Mouse (Mus musculus) cerebellum, postnatal 10 days (tissue): Measurements from ENCODE around the gene Smoc1.

Source experiments
- DNase-seq, 2 experiments: peaks; one replicate each; pipeline ENCODE4 v3.0.0; 2021; ENCODE audit warnings: mixed read lengths in 2 of 2

The Smoc1 gene

DNA sequence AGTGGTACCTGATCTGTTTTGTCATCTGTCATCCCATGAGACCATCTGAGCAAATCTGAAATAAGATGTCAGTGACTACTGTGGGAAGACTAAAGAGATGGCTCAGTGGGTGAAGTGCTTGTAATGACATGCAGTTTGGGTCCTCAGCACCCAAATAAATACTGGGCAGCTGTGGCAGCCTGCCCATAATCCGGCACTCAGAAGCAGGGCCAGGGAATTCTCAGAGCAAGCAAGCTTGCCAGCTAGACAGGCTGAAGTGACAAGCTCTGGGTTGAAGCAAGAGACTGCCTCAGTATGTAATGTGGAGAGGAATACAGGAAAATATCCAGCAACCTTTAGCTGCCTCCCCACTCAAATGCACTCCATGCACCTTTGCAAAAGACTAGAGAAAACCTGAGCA, 58.6 kb downstream of the Smoc1 start:
- peak; percentile 54 to 64 for DNase-seq

DNA sequence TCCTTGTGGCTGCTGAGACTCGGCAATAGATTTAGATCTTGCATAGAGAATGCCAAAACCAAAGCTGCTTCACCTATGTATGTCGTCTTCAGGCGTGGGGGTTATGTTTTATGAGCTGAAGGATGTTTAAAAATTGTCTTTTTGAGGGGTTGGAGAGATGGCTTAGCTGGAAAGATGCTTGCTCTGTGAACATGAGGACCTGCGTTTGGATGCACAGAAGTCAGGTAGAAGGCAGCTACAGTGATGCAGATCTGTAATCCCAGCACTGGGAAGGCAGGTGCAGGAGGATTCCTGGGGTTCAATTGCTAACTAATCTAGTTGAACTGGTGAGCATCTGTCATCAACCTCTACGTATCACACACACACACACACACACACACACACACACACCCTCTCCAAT, 61.5 kb downstream of the Smoc1 start:
- no peak for DNase-seq

DNA sequence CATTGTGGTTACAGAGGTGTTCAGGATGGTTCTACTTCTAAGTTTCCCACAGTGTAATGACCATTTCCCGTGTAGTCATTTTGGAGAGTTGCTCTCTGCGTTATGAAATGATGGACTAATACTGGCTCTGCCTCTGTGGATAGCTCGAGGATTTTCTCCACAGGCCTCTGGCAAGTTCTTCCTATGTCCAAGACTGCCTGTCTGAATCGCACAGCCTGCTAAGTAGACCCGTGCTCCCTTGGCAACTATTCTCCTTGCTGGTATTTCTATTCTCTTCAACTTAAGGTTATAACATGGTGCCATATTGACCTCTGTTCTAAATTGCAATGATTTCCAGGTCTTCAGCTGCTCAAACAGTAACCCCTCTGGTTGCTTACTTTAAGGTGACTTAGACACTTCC, 65.0 kb downstream of the Smoc1 start:
- DNase-seq = peak in 1 of 2 experiments; percentile 52

DNA sequence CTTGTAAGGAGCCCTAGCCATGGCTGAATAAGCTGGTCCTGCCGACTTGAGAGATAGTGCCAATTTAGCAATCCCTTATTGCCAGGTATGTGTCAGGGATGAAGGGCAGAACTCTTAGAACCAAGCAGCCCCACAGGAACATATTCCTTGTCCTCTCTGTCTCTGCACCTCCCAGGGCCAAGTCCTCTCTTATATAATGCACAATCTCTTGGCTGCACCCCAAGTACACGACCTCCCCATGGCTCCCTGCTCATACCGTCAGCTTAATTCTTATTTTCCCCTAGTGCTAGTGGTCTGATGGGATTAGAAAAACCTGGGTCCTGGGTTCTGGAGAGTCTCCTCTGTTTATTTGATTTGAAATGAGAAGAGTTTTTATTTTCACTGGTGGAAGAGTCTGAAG, 66.0 kb downstream of the Smoc1 start:
- DNase-seq = peak in 1 of 2 experiments; percentile 30

DNA sequence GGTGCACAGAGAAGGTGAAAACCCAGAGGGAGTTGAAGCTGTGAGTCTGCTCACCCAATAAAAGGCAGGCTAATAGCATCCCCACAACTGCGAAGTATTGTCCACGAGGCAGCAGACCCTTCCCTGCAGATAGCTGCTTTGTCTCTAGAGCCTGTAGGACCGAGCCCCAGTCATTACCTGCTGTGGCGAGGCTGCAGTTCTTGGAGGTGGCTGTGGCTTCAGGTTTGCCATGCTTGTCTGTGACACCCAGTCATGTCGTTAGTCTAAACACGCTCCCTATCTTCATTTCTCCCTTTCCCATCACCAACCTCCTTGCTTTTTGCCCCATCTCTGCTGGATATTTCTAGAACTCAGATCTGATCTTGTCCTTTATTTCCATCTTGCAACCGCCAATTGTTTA, 66.6 kb downstream of the Smoc1 start:
- no peak for DNase-seq

DNA sequence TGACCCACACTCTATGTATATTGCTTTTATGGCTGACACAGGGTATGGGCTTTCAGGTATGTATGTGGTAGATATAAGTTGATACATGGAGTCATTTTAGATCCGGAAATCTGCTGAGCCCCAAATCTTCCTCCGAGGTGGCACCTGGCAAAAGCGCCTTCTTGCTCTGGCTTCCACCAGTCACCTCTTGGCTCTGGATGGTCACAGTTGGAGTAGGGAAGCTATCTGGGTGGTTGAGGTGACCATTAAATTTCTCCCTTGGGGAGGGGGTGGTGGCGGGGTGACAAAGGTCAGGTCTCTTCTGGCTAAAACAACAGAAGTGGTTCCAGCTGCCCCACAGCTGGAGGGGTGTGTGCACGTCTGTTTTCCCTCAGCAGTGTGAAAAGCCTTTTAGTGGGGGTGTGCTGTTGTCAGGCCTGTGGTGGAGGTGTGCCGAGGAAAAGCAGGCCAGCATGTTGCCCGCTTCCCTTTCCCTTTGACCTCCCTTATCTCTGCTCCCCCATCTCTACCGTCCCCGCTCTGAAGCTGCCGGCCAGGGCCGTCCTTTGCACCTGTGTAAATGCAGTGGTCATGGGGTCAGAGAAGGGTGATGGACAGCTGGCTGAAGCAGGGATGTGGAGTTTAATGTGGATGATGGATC, 68.3 kb downstream of the Smoc1 start:
- DNase-seq = no peak

DNA sequence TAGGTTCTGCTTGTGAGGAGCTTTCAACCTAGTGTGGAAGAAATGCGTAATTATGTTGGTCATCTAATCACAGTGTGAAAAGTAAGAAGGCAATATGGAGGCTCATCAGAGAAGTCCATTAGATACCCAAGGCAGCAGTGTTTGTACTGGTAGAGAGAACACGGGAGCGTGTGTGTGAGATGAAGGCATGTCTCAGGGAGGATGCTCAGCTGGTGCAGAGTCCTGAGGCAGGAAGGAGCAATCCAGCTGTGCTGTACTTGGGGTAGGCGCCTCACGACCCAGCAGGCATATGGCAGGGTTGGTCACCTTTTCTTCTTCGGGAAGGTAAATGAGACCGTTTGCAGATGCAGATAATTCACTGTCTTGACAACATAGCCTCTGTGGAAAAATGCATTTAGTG, 70.7 kb downstream of the Smoc1 start:
- no peak for DNase-seq

DNA sequence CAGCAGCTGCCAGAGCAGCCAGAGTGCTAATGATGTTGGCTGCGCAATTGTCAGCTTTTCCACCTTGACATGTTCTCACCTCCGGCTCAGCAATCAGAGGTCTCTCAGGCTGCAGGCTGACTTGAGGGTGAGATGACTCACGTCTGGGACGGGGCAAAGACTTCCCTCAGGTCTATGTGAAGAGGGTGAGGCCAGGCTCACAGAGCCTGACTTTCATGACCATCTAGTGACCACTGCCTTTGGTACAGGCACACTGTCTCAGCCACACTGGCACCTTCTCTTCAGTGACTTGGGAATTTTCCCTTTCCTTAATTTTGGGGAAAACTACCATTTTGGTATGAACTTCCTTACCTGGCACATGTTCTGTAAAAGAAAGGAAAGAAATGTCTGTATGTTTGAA, 71.1 kb downstream of the Smoc1 start:
- no peak for DNase-seq

DNA sequence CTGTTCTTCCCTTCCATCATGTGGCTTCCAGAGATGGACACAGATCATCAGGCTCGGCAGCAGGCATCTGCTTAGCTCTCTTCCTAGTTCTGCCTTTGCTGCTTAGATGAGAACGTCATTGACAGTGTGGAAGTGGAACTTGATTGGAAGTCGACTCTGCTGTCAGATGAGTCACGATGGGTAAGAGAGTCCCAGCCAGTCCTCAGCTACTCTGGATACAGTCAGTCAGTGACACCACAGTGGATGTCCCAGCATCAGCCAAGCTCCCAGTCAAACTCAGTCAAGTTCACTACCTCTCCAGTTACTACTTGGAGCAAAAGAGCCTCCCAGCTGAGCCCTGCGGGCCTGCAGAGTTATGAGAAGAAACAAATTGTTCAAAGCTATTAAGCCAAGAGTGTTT, 72.6 kb downstream of the Smoc1 start:
- DNase-seq = no peak

DNA sequence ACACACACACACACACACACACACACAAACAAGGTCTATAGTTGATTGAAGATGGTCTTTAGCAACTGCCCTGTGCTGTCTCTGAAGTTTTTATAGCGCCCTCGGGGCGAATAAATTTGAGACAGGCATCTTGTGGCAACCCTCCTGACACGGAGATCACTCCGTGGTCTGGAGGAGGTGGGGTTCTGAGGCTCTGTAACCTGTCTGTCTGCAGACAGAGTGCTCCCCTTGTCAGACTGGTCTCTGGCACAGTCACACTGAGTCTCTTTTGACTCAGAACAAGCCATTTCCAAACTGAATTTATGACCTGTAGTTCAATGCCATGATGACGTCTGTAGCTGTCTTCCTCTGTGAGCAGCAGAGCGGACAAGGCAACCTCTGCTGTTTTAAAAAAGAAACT, 75.1 kb downstream of the Smoc1 start:
- DNase-seq = no peak

DNA sequence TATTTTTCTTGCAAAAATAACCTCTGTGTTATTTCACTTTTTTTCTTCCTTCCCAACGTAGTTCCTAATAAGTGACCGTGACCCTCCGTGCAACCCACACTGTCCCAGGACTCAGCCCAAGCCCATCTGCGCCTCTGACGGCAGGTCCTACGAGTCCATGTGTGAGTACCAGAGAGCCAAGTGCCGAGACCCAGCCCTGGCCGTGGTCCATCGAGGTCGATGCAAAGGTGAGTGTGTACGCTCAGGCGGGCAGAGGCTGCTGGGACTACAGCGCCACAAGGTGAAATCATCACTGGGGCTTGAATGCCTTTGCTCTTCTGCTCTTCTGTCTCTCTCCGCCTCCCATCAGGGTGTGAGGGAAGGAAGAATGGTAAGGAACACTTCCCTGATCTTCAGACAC, 77.9 kb downstream of the Smoc1 start:
- DNase-seq = peak; percentile 74 to 81

DNA sequence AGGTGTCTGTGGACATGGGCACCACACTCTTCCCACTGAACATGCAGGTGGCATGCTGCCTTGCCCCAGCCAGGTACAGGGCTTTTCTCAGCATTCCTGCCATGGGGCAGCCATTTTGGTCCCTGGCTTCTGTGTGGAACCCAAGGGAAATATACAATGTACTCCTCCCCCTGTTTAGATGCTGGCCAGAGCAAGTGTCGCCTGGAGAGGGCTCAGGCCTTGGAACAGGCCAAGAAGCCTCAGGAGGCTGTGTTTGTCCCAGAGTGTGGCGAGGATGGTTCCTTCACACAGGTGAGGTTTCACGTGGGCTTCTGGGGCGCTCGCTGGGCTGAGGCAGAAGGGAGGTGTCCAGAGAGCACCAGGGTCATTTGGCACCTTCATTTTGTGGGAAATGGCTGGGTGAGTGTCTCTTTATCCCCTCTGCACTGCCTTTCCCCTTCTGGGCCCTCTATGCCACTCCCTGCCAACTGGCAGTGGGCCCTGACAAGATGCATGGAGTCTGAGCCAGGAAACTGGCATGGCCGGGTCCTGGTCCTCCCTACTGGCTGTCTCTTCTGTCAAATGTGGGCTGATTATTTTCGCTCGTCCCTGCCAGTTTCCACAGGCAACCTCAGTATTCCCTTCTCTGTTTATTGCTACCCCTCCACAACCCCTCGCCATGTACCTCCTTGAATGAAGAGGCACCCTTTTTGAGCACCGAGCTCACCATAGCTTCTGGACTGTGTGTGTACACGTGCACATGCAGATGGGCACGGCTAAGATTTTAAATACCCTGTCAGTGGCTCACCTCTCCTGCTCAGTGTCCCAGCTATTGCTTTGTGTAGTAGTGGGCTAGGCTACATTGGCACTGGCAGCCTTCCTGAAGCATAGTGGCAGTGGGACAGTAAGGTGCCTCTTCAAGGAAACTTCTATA, 79.4 kb downstream of the Smoc1 start:
- peak; percentile 95 to 97 for DNase-seq

DNA sequence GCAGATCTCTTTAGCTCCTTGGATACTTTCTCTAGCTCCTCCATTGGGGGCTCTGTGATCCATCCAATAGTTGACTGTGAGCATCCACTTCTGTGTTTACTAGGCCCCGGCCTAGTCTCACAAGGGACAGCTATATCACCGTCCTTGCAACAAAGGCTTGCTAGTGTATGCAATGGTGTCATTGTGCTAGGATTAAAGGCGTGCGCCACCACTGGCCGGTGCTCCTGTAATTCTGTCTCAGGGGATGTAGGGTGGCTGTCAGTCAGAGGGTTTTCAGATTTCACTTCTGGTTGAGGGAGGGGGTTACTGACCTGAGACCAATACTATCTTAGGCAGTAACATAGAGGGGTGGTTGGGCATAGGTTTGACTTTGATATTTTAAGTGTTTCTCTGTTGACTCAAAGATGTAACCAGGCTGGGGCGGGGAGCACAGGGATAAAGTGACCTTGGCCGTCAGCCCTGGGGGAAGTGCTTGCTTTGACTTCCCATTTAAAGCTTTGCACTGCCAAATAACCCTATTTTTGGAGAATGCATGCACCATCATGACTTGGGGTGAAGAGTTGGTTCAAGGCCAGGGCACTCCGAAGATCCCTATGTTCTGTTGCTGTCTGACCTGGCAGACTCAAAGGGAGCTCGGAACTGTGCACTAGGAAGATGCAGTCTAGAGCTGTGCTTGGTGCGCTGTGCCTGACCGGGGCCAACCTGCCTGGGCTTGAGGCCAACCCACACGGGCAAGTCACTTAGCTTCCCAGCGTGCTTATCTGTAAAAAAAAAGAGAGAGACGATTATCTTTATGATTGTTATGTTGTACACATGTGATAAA, 80.9 kb downstream of the Smoc1 start:
- DNase-seq = peak; percentile 65 to 73

DNA sequence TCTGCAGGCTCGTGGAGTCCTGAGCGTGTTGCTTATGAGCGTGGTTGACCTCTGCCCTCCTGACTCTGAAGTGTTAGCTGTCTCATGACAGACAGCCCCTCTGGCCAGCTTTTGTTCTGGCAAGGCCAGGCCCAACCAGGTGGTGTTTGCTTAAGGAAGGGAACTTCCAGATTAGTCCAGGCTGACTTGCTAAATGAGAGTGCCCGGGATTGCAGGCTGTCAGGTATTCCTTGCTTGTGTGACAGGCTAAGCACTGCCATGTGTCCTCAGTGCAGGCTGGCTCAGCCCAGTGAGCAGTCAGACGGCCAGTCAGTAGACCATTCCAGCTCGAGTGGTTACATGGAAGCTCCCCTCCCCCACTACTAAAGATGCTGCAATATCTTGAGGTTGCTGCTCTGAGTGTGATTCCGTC, 82.0 kb downstream of the Smoc1 start:
- peak; percentile 66 to 73 for DNase-seq

DNA sequence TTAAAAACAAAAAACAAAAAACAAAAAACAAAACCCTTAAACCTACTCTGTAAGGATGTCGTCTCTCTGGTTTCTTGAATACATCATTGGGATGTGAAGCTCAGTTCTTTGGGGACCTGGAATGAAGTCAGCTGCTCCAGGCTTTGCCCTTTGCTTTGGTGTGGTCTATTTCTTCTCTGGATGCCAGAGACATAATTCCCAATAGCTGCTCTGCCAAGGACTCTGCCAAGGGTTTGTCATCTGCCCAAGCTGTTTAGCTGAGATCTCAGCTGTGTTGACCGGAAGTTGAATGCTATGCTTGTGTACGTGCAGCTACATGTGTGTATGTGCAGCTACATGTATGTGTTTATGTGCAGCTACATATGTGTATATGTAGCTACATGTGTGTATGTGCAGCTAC, 83.4 kb downstream of the Smoc1 start:
- peak; percentile 64 to 70 for DNase-seq

DNA sequence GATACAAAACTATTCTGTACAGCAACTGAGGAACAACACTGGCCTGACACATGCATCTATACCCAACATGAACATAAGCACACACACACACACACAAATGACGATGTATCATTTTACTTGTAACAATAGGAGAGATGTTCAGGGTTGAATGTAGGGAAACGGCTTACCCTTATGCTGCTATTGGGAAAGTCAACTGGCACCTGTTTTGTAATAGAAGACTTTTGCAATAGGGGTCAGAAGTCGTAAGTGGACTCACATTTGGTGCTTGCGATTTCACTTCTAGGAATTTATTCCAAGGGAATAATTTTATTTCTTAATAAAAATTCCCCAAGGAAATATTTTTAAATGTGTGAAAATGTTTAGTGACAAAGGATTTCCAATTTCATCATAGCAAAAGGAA, 85.7 kb downstream of the Smoc1 start:
- DNase-seq = no peak

DNA sequence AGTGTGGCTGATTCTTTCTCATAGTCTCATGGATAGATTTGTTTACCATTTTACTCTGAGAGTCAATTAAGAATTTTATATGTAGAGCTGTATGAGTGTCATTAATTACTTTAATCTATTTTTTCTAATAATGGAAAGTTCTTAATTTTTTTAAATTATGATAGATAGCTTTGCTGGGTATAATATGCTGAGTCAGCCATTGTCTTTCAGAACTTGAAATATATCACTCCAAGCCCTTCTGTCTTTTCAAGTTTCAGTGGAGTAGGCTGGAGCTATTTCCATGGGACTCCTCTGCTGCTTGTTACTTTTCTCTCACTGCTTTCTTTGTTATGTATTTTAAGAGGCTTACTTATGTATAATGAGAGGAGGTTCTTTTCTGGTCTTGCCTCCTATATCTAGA, 93.7 kb downstream of the Smoc1 start:
- DNase-seq = no peak

DNA sequence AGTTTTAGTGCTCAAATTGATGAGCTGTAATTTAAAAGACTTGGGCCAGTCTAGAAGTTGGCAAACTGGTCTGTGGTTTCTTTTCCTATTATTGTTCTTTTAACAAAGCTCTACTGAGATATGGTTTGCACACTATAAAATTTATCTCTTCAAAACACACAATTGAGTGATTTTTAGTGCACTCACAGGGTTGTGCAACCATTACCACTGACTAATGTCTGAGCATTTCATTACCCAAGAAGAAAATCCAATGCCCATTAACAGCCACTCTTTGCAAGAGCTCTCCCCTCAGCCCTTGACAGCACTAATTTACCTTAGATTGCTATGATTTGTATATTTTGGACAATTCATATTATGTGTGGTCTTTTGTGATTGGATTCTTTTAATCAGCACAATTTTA, 97.2 kb downstream of the Smoc1 start:
- no peak for DNase-seq

DNA sequence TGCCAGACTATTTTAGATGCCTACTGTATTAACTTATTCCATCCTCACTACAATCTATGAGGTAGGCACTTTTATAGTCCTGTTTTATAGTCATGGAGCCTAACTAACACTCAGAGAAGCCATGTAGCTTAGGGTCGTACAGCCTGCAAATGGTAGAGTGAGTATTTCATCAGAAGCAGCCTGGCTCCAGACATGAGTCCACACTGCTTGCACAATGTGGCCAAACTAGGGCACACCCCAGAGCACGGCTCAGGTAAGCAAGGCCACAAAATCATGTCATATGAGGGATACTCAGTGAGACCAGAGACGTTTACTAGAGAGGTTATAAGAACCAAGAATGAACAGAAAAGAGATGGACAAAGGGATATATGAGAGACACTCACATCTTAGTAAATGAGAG, 100.2 kb downstream of the Smoc1 start:
- DNase-seq = no peak

DNA sequence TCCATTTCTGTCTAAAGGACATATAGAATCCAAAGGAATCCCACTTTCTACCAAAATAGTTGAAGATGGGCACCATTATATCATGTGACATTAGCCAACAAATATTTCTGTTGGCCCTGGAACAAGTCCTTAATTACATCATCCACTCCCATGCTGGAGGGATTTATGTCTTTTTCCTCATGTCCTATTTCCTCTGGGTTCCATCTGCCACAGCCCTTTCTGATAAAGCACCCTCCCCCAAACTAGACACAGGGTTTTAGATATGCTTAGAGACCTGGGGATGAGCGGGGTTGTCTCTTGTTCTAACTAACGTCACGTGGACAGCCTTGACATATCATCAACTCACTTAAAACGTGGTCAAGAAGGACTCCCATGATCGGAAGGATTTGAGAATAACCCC, 102.1 kb downstream of the Smoc1 start:
- no peak for DNase-seq

DNA sequence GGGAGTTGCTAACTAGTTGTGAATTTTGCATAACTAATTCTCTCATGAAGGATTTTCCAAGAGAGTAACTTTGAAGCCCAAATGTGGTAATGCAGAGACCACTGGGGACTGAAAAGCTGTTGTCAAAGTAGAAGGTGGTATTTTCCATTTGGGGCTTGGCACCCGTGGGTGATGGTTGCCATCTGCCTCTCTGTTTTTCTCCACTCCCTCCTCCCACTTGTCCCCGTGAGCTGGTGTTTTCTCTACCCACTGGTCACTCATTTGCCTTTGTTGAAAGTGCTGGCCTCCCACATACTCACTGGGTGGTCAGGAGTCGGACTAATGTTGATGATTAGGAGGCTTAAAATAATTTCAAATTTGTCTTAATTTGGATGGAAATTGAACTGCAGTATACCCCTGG, 104.1 kb downstream of the Smoc1 start:
- DNase-seq = peak; percentile 27 to 30

DNA sequence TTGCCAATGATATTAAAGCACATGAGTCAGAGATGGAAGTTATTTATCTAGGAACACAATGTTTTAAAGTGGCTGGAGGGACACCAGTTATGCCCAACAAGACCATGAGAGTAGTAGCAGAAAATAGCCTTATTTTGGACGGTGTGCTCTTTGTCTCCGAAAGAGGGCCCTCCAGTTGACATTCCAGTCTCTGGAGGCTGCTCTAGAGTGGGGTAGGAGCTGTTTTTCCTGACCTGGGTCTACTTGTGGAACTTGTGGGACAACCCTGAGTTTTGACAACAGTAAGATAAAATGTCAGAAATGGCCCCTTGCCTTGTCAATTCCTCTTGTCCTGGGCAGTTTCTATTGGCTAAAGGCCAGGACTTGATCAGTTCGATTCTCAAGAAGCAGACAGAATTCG, 104.5 kb downstream of the Smoc1 start:
- DNase-seq = no peak

DNA sequence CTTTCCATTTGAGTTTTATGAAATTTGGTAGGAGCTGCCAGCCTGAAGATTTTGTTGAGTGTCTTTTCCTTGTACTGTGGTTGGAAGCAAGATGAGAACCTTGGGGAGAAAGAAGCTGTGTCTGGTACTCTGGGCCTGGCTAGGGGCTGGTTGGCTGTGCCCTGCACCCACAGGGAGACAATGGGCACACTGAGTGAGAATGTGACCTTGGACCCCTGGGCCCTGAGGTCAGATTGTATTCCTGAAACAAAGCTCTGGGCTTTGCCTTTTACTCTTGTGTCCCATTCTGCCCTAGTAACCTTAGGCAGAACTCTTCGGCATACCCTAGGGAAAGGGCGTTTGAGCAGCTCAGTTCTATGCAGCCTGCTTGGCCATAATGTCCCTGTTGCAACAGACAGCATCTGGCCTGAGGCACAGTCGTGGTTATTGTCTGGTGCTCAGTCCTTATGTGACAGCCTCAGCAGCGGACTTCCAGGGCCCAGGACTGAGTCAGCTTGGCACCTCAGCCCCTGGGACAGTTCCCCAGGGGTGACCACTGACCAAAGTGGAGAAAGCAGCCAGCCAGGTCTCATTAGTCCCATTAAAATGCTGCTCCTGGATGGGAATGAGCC, 106.6 kb downstream of the Smoc1 start:
- DNase-seq = no peak
